Mouse (Mus musculus) lung, postnatal 4 days (tissue): ENCODE results near the gene Gpr152.

Source experiments
- DNase-seq, 2 experiments: peaks; one replicate each; pipeline ENCODE4 v3.0.0; 2021

The Gpr152 gene

GRCm38 (mm10) chr19:4151488-4151860 lies 11.9 kb downstream of the Gpr152 start:
- DNase-seq, result no peak

- DNase-seq, result no peak
These were observed 12.3 kb downstream of the Gpr152 start for GRCm38 (mm10) chr19:4151898-4152297.

GRCm38 (mm10) chr19:4152445-4153231 lies 13.1 kb downstream of the Gpr152 start:
- DNase-seq, result no peak

- DNase-seq, result no peak
These were observed 13.7 kb downstream of the Gpr152 start, which contains the start of gene Ptprcap for GRCm38 (mm10) chr19:4153232-4153654. Gene Ptprcap, plus strand, starts transcription at chr19:4153604.

GRCm38 (mm10) chr19:4154437-4155222 lies 15.0 kb downstream of the Gpr152 start:
- peak in 1 of 2 experiments; percentile 43 for DNase-seq

- DNase-seq, result no peak
These were observed 15.9 kb downstream of the Gpr152 start for GRCm38 (mm10) chr19:4155223-4156072.

- DNase-seq, result no peak
These were observed 16.5 kb downstream of the Gpr152 start for GRCm38 (mm10) chr19:4156073-4156579.

- no peak for DNase-seq
These were observed 17.2 kb downstream of the Gpr152 start for GRCm38 (mm10) chr19:4156771-4157170.

GRCm38 (mm10) chr19:4159049-4159448 lies 19.5 kb downstream of the Gpr152 start:
- DNase-seq, result no peak

GRCm38 (mm10) chr19:4162646-4163542 lies 23.3 kb downstream of the Gpr152 start, which contains the start of gene Rps6kb2:
Gene Rps6kb2, minus strand, starts transcription at chr19:4163354.
- DNase-seq, result peak; percentile 96 to 97

GRCm38 (mm10) chr19:4163543-4163887 lies 23.9 kb downstream of the Gpr152 start:
- DNase-seq, result no peak

GRCm38 (mm10) chr19:4164100-4164499 lies 24.5 kb downstream of the Gpr152 start:
- DNase-seq, result no peak

GRCm38 (mm10) chr19:4164721-4165120 lies 25.1 kb downstream of the Gpr152 start:
- no peak for DNase-seq

- DNase-seq, result no peak
These were observed 27.3 kb downstream of the Gpr152 start for GRCm38 (mm10) chr19:4166678-4167476.

- peak; percentile 100 for DNase-seq
These were observed 29.8 kb downstream of the Gpr152 start for GRCm38 (mm10) chr19:4169378-4169784.

- no peak for DNase-seq
These were observed 30.2 kb downstream of the Gpr152 start for GRCm38 (mm10) chr19:4169810-4170209.

- no peak for DNase-seq
These were observed 31.3 kb downstream of the Gpr152 start for GRCm38 (mm10) chr19:4170723-4171392.

- DNase-seq, result peak; percentile 51 to 81
These were observed 32.1 kb downstream of the Gpr152 start for GRCm38 (mm10) chr19:4171393-4172290.

- no peak for DNase-seq
These were observed 33.3 kb downstream of the Gpr152 start for GRCm38 (mm10) chr19:4172925-4173324.
